In genomic region chr17:85698643-85699042, GRCm38 (mm10) we compare ENCODE assay signal across 22 mouse cellular contexts. TPM values are rescaled to one million over a fixed set of nuclear protein-coding genes. Genes with fewer than 3 reads are reported as not detected.
"Had no signal": no experiment of that assay in that cellular context is flagged by ENCODE, and none has a peak within 500 bp of the region (broad histone marks: within the 10 kb centered on the region; RNA-seq: fewer than 3 reads in every experiment).

No protein-coding gene starts in this region.

- ATAC-seq: liver, postnatal 0 days; lung, postnatal 0 days had no signal

- H3K4me2 ChIP-seq: liver, embryonic 13.5 days; liver, embryonic 15.5 days; lung, embryonic 15.5 days; midbrain, embryonic 12.5 days; neural tube, embryonic 13.5 days; neural tube, embryonic 15.5 days; stomach, embryonic 15.5 days had no signal

- H3K27ac ChIP-seq: liver, embryonic 13.5 days; liver, embryonic 15.5 days; lung, embryonic 15.5 days; macrophage; midbrain, embryonic 12.5 days; neural tube, embryonic 13.5 days; neural tube, embryonic 15.5 days; stomach, embryonic 15.5 days; stomach, postnatal 0 days had no signal

- DNase-seq: liver, embryonic 13.5 days; liver, postnatal 0 days; lung, adult 2 months; lung, postnatal 14 days; lung, postnatal 36 days; midbrain, embryonic 14.5 days; right cerebral cortex, postnatal 14 days; thymus, adult 2 months; thymus, postnatal 25 days; thymus, postnatal 4 days had no signal

- H3K9ac ChIP-seq: liver, embryonic 13.5 days; liver, embryonic 15.5 days; liver, postnatal 0 days; lung, embryonic 15.5 days; midbrain, embryonic 12.5 days; neural tube, embryonic 13.5 days; neural tube, embryonic 15.5 days; stomach, embryonic 15.5 days had no signal

- H3K4me3 ChIP-seq: liver, embryonic 13.5 days; liver, embryonic 15.5 days; lung, embryonic 15.5 days; midbrain, embryonic 12.5 days; myocyte; neural tube, embryonic 13.5 days; neural tube, embryonic 15.5 days; stomach, embryonic 15.5 days had no signal

- H3K9me3 ChIP-seq: liver, embryonic 15.5 days; lung, embryonic 15.5 days; neural tube, embryonic 15.5 days; stomach, embryonic 15.5 days had no signal

- H3K4me1 ChIP-seq: liver, embryonic 13.5 days; lung, embryonic 15.5 days; midbrain, embryonic 12.5 days; neural tube, embryonic 13.5 days; neural tube, embryonic 15.5 days; stomach, embryonic 15.5 days had no signal

- H3K36me3 ChIP-seq: liver, embryonic 13.5 days; liver, embryonic 15.5 days; lung, embryonic 15.5 days; midbrain, embryonic 12.5 days; neural tube, embryonic 13.5 days; neural tube, embryonic 15.5 days; stomach, embryonic 15.5 days had no signal

RNA-seq across cellular contexts. Expression of gene Six2, which starts 10.6 kb away (rescaled TPM):
- total RNA-seq: megakaryocyte, adult 5-6 weeks; megakaryocyte-erythroid progenitor cell, adult 5-6 weeks had no signal
- polyA plus RNA-seq: liver, embryonic 13.5 days; liver, embryonic 15.5 days; liver, postnatal 0 days; lung, postnatal 0 days; macrophage; myocyte; neural tube, embryonic 13.5 days; neural tube, embryonic 15.5 days had no signal
